ENCODE assay signal across 17 mouse cellular contexts in the genomic region with DNA sequence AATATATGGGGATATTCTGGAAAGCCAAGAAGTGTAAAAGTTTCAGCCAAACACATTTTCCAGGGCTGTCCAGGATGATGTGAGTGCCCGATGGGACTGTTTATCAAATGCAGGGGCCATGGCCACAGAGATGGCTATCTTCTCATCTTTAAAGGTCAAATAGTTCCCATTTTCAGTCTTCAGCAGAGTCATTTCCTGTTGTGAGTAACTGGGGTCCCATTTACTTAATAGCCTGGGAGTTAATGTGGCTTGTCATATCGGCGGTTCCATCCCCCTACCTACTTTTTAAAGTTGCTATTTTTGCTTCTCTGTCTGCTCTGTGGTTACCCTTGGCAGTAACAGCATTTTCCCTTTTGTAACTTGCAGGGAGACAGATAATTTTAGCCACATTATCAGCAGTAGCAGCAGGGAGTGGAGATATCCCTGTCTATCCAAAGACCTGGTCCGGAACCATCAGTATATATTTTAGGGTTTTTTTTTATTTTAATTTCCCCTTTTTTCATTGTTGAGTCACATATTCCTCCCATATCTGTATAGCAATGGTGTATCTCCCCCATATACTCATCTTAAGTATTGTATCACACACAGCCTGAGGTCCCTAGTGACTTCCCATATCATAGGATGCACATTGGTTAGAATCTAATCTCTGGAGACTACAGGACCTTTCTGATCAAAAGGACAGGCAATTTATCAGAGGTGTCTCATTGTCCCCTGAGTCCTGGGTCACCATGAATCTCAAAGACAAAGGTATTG.
DNase-seq lines count a peak whose midpoint lies in the region; ATAC-seq and TF ChIP-seq lines count a peak whose summit lies in the region.
"Had no signal": no experiment of that assay in that cellular context is flagged by ENCODE, and none has a peak within 500 bp of the region (broad histone marks: within the 10 kb centered on the region; RNA-seq: fewer than 3 reads in every experiment).

No protein-coding gene starts in this region.

- H3K4me1 ChIP-seq in G1E (ENCODE audit: insufficient read depth, low read depth, low read length): no peaks in the 10 kb centered on the region
- peaks cover 20% of the 10 kb centered on the region for H3K4me1 ChIP-seq in heart, embryonic 13.5 days
- H3K4me1 ChIP-seq: limb, embryonic 15.5 days had no signal

- H3K27me3 ChIP-seq in G1E (ENCODE audit: insufficient read depth, low read length): peaks cover 5% of the 10 kb centered on the region; the same call in 1 of the 2 replicates
- peaks cover 4% of the 10 kb centered on the region; the same call in 1 of the 2 replicates for H3K27me3 ChIP-seq in heart, embryonic 13.5 days (replicated peaks)

- TF ChIP-seq CTCF in G1E (IDR thresholded peaks at IDR 0.05; ENCODE audit: low read depth, low read length): no peak
- TF ChIP-seq CTCF in gastrocnemius, adult 2 months (IDR thresholded peaks at IDR 0.05): no peak

- intact Hi-C loops in gastrocnemius, adult 2 months (cut with DNase I): loop anchor here (10.0 kb wide), 1 partner anchor 341 kb away; no protein-coding TSS in a partner anchor

- no peaks in the 10 kb centered on the region for H3K9me3 ChIP-seq in G1E (replicated peaks)
- no peaks in the 10 kb centered on the region for H3K9me3 ChIP-seq in heart, embryonic 13.5 days
- H3K9me3 ChIP-seq: forebrain, embryonic 10.5 days; limb, embryonic 15.5 days had no signal

- H3K36me3 ChIP-seq in G1E (replicated peaks): no peaks in the 10 kb centered on the region
- H3K36me3 ChIP-seq in heart, embryonic 13.5 days: no peaks in the 10 kb centered on the region
- H3K36me3 ChIP-seq: forebrain, embryonic 10.5 days; limb, embryonic 15.5 days had no signal

- H3K4me3 ChIP-seq in G1E (ENCODE audit: low read depth, low read length): no peak overlapping the region
- H3K4me3 ChIP-seq in heart, embryonic 13.5 days: no peak overlapping the region
- no peak overlapping the region for H3K4me3 ChIP-seq in gastrocnemius, adult 2 months
- H3K4me3 ChIP-seq: forebrain, embryonic 10.5 days; limb, embryonic 15.5 days had no signal

- H3K27ac ChIP-seq in heart, embryonic 13.5 days (replicated peaks): peak overlapping the region; percentile 75
- H3K27ac ChIP-seq in gastrocnemius, adult 2 months: no peak overlapping the region
- H3K27ac ChIP-seq: forebrain, embryonic 10.5 days; limb, embryonic 15.5 days had no signal

- 0 out of 2 replicates have a peak overlapping the region, but pooled peaks have one; percentile 25 for H3K9ac ChIP-seq in heart, embryonic 13.5 days
- H3K9ac ChIP-seq: limb, embryonic 15.5 days; lung, embryonic 14.5 days had no signal

- peak overlapping the region; percentile 38 for H3K4me2 ChIP-seq in heart, embryonic 13.5 days
- H3K4me2 ChIP-seq: limb, embryonic 15.5 days; lung, embryonic 14.5 days had no signal

- DNase-seq in G1E (ENCODE audit: low spot score) (no peak), MEL-GATA-1-ER (ENCODE audit: extremely low read depth, low read depth) (peak; percentile 95)
- DNase-seq in embryo, embryonic 10.5 days (ENCODE audit: low spot score): no peak
- no peak for DNase-seq in ovary, postnatal 36 days (ENCODE audit: low spot score)
- no peak for DNase-seq in gastrocnemius, adult 2 months
- DNase-seq: adrenal gland, adult 8-10 months; cerebellum, adult 2 months; gastrocnemius, postnatal 14 days; kidney, adult 9 months; lung, embryonic 14.5 days; lung, postnatal 4 days; midbrain, embryonic 14.5 days had no signal

- WGBS in heart, embryonic 13.5 days: 10% methylated on average over 4 of the region's 4 CpGs

- peak; percentile 54 for ATAC-seq in G1E (ENCODE audit: extremely low read depth, insufficient number of reproducible peaks, low FRiP score, poor library complexity, severe bottlenecking)
- ATAC-seq in heart, embryonic 13.5 days (ENCODE audit: extremely low read depth, insufficient number of reproducible peaks, low FRiP score, low TSS enrichment): no peak
- peak; percentile 82 for ATAC-seq in megakaryocyte progenitor cell, adult 5-6 weeks (replicated peaks; ENCODE audit: poor library complexity)
- ATAC-seq: CD4-positive, CD25-positive, alpha-beta regulatory T cell, adult 4 months had no signal
